Mouse (Mus musculus) liver, postnatal 0 days (tissue): Measurements from ENCODE around the gene Stxbp5l.
"Not testable (repeated sequence)": the region's sequence is repeated elsewhere in the genome, so short reads cannot be mapped to it uniquely, and the experiment has no call there.

Experiments
- CTCF ChIP-seq: sonication (generic); IDR thresholded peaks from 2 replicates; pipeline ENCODE4 v1.5.1; 2016; ENCODE audit warnings: antibody characterized with exemption, low read depth
- EP300 ChIP-seq: IDR thresholded peaks from 2 replicates; pipeline ENCODE4 v1.6.1; 2016; ENCODE audit warnings: antibody characterized with exemption, low read depth, mild to moderate bottlenecking

- TF ChIP-seq CTCF, EP300: not testable (repeated sequence)
Observed at GRCm38 (mm10) chr16:37125190-37125589, 259.6 kb downstream of the Stxbp5l start.
